Mouse (Mus musculus) T-helper 1 cell (primary cell): ENCODE data around the gene Hes1.

Source experiments
- in situ Hi-C: fragments of 300-600 bp; cut with MboI, MseI; formaldehyde crosslinking; loops from one replicate; pipeline ENCODE4 v1.15.1; 2025; ENCODE audit warnings: high pct_unique_total_duplicates

Hes1 gene

GRCm38 (mm10) chr16:30050767-30051490 lies 13.3 kb upstream of the Hes1 start:
- in situ Hi-C loops = no loop called here

- in situ Hi-C loops = no loop called here
Observed at GRCm38 (mm10) chr16:30052271-30052670, 11.9 kb upstream of the Hes1 start.

- in situ Hi-C loops = no loop called here
Observed at GRCm38 (mm10) chr16:30052839-30053511, 11.2 kb upstream of the Hes1 start.

GRCm38 (mm10) chr16:30054541-30054940 lies 9.6 kb upstream of the Hes1 start:
- in situ Hi-C loops = no loop called here

- in situ Hi-C loops = no loop called here
Observed at GRCm38 (mm10) chr16:30055361-30055889, 8.8 kb upstream of the Hes1 start.

- in situ Hi-C loops = no loop called here
Observed at GRCm38 (mm10) chr16:30055927-30056326, 8.3 kb upstream of the Hes1 start.

- in situ Hi-C loops = no loop called here
Observed at GRCm38 (mm10) chr16:30056906-30057305, 7.3 kb upstream of the Hes1 start.

GRCm38 (mm10) chr16:30058974-30059717 lies 5.0 kb upstream of the Hes1 start:
- in situ Hi-C loops = no loop called here

GRCm38 (mm10) chr16:30060412-30060811 lies 3.8 kb upstream of the Hes1 start:
- in situ Hi-C loops = loop anchor here (10.0 kb wide), 1 partner anchor 226 kb away; no protein-coding TSS in a partner anchor

GRCm38 (mm10) chr16:30062242-30063030 lies 1.7 kb upstream of the Hes1 start:
- in situ Hi-C loops = loop anchor here (10.0 kb wide), 1 partner anchor 228 kb away; no protein-coding TSS in a partner anchor

- in situ Hi-C loops = loop anchor here (10.0 kb wide), 1 partner anchor 228 kb away; no protein-coding TSS in a partner anchor
Observed at GRCm38 (mm10) chr16:30063121-30063881, 883 bp upstream of the Hes1 start.

- in situ Hi-C loops = loop anchor here (10.0 kb wide), 1 partner anchor 230 kb away; no protein-coding TSS in a partner anchor
Observed at GRCm38 (mm10) chr16:30064613-30065012, 429 bp downstream of the Hes1 start.

- in situ Hi-C loops = loop anchor here (10.0 kb wide), 1 partner anchor 230 kb away; no protein-coding TSS in a partner anchor
Observed at GRCm38 (mm10) chr16:30065077-30065476, 893 bp downstream of the Hes1 start.

GRCm38 (mm10) chr16:30065537-30066183 lies 1.5 kb downstream of the Hes1 start:
- in situ Hi-C loops = loop anchor here (10.0 kb wide), 1 partner anchor 231 kb away; no protein-coding TSS in a partner anchor

GRCm38 (mm10) chr16:30066184-30066851 lies 2.1 kb downstream of the Hes1 start:
- in situ Hi-C loops = loop anchor here (10.0 kb wide), 1 partner anchor 232 kb away; no protein-coding TSS in a partner anchor

GRCm38 (mm10) chr16:30066852-30067301 lies 2.7 kb downstream of the Hes1 start:
- in situ Hi-C loops = loop anchor here (10.0 kb wide), 1 partner anchor 232 kb away; no protein-coding TSS in a partner anchor

- in situ Hi-C loops = loop anchor here (10.0 kb wide), 1 partner anchor 234 kb away; no protein-coding TSS in a partner anchor
Observed at GRCm38 (mm10) chr16:30068041-30069020, 4.1 kb downstream of the Hes1 start.
